Mouse (Mus musculus): ENCODE data around the gene Zpr1. TPM values are rescaled to one million over a fixed set of nuclear protein-coding genes. Genes with fewer than 3 reads are reported as not detected.

Zpr1 gene
- polyA plus RNA-seq, 1 experiment from 2014 or later: 60.3 TPM

GRCm38 (mm10) chr9:46274494-46274893 lies 1.6 kb downstream of the Zpr1 start:
- no peak overlapping the region for H3K4me3 ChIP-seq (ENCODE audit: low read depth, low read length)
- no peak overlapping the region for H3K27ac ChIP-seq (ENCODE audit: low read depth, low read length)
- H3K4me2 ChIP-seq (ENCODE audit: low read depth): no peak overlapping the region
- peaks cover 8% of the 10 kb centered on the region for H3K36me3 ChIP-seq (ENCODE audit: control insufficient read depth, insufficient read depth, low read length)
- H3K9me3 ChIP-seq (ENCODE audit: control insufficient read depth, low read length): no peaks in the 10 kb centered on the region
- no peak overlapping the region for H3K9ac ChIP-seq (ENCODE audit: low read length)
- H3K27me3 ChIP-seq (ENCODE audit: control insufficient read depth, insufficient read depth, low read length): no peaks in the 10 kb centered on the region
- 92% methylated on average over 9 of the region's 9 CpGs for WGBS
- no peaks in the 10 kb centered on the region for H3K4me1 ChIP-seq (ENCODE audit: control insufficient read depth, insufficient read depth, low read length)
- no peak for DNase-seq (ENCODE audit: low spot score)
- ATAC-seq (ENCODE audit: insufficient read depth, low FRiP score, low TSS enrichment): no peak

- peak within 1 kb of the TSS; percentile 90 for H3K9ac ChIP-seq (ENCODE audit: low read length)
- peak within 1 kb of the TSS; percentile 76 for H3K4me2 ChIP-seq (ENCODE audit: low read depth)
- no peaks in the 10 kb centered on the region for H3K27me3 ChIP-seq (ENCODE audit: control insufficient read depth, insufficient read depth, low read length)
- peaks cover 13% of the 10 kb centered on the region for H3K36me3 ChIP-seq (ENCODE audit: control insufficient read depth, insufficient read depth, low read length)
- H3K4me3 ChIP-seq (ENCODE audit: low read depth, low read length): peak within 1 kb of the TSS; percentile 92
- H3K4me1 ChIP-seq (ENCODE audit: control insufficient read depth, insufficient read depth, low read length): peaks cover 6% of the 10 kb centered on the region
- H3K27ac ChIP-seq (ENCODE audit: low read depth, low read length): peak within 1 kb of the TSS; percentile 60; the same call in 1 of the 2 replicates
- under 1% methylated on average over 55 of the region's 55 CpGs for WGBS
- ATAC-seq (ENCODE audit: insufficient read depth, low FRiP score, low TSS enrichment) (peak; percentile 78), DNase-seq (ENCODE audit: low spot score) (peak; percentile 92)
- no peaks in the 10 kb centered on the region for H3K9me3 ChIP-seq (ENCODE audit: control insufficient read depth, low read length)
These were observed 10.0 kb downstream of the Zpr1 start, which contains the start of gene Bud13 for GRCm38 (mm10) chr9:46282631-46283436. TSS of gene Bud13 (plus strand) at chr9:46283008.

- Histone ChIP-seq H3K4me1 (ENCODE audit: control insufficient read depth, insufficient read depth, low read length) (no peaks in the 10 kb centered on the region), H3K27me3 (ENCODE audit: control insufficient read depth, insufficient read depth, low read length) (no peaks in the 10 kb centered on the region), H3K9ac (ENCODE audit: low read length) (no peak overlapping the region), H3K27ac (ENCODE audit: low read depth, low read length) (no peak overlapping the region), H3K4me3 (ENCODE audit: low read depth, low read length) (no peak overlapping the region), H3K4me2 (ENCODE audit: low read depth) (no peak overlapping the region), H3K36me3 (ENCODE audit: control insufficient read depth, insufficient read depth, low read length) (no peaks in the 10 kb centered on the region; the same call in 1 of the 2 replicates), H3K9me3 (ENCODE audit: control insufficient read depth, low read length) (no peaks in the 10 kb centered on the region)
- WGBS: 80% methylated on average over 4 of the region's 4 CpGs
- ATAC-seq (ENCODE audit: insufficient read depth, low FRiP score, low TSS enrichment) (no peak), DNase-seq (ENCODE audit: low spot score) (no peak)
These were observed 25.5 kb downstream of the Zpr1 start for GRCm38 (mm10) chr9:46298381-46298780.

- no peak overlapping the region for H3K4me2 ChIP-seq (ENCODE audit: low read depth)
- H3K9me3 ChIP-seq (ENCODE audit: control insufficient read depth, low read length): no peaks in the 10 kb centered on the region
- 15% methylated on average over 2 of the region's 2 CpGs for WGBS
- no peaks in the 10 kb centered on the region for H3K27me3 ChIP-seq (ENCODE audit: control insufficient read depth, insufficient read depth, low read length)
- no peak overlapping the region for H3K27ac ChIP-seq (ENCODE audit: low read depth, low read length)
- no peaks in the 10 kb centered on the region; the same call in 1 of the 2 replicates for H3K4me1 ChIP-seq (ENCODE audit: control insufficient read depth, insufficient read depth, low read length)
- no peak overlapping the region for H3K4me3 ChIP-seq (ENCODE audit: low read depth, low read length)
- no peaks in the 10 kb centered on the region for H3K36me3 ChIP-seq (ENCODE audit: control insufficient read depth, insufficient read depth, low read length)
- DNase-seq (ENCODE audit: low spot score) (peak; percentile 46), ATAC-seq (ENCODE audit: insufficient read depth, low FRiP score, low TSS enrichment) (no peak)
- H3K9ac ChIP-seq (ENCODE audit: low read length): no peak overlapping the region
These were observed 29.3 kb downstream of the Zpr1 start for GRCm38 (mm10) chr9:46302142-46302541.

- ATAC-seq (ENCODE audit: insufficient read depth, low FRiP score, low TSS enrichment): no peak
- Histone ChIP-seq H3K4me2 (ENCODE audit: low read depth) (no peak overlapping the region), H3K27me3 (ENCODE audit: control insufficient read depth, insufficient read depth, low read length) (no peaks in the 10 kb centered on the region), H3K9ac (ENCODE audit: low read length) (no peak overlapping the region), H3K36me3 (ENCODE audit: control insufficient read depth, insufficient read depth, low read length) (no peaks in the 10 kb centered on the region; the same call in 1 of the 2 replicates), H3K9me3 (ENCODE audit: control insufficient read depth, low read length) (no peaks in the 10 kb centered on the region), H3K4me3 (ENCODE audit: low read depth, low read length) (no peak overlapping the region), H3K4me1 (ENCODE audit: control insufficient read depth, insufficient read depth, low read length) (peaks cover 4% of the 10 kb centered on the region; the same call in 1 of the 2 replicates), H3K27ac (ENCODE audit: low read depth, low read length) (no peak overlapping the region)
- 10% methylated on average over 7 of the region's 7 CpGs for whole genome bisulfite sequencing
- DNase-seq (ENCODE audit: low spot score): peak; percentile 29
These were observed 36.3 kb downstream of the Zpr1 start for GRCm38 (mm10) chr9:46309121-46309520.

GRCm38 (mm10) chr9:46314507-46314906 lies 41.6 kb downstream of the Zpr1 start:
- Histone ChIP-seq H3K27me3 (ENCODE audit: control insufficient read depth, insufficient read depth, low read length) (no peaks in the 10 kb centered on the region), H3K9ac (ENCODE audit: low read length) (no peak overlapping the region), H3K9me3 (ENCODE audit: control insufficient read depth, low read length) (0 out of 2 replicates have a peak, but pooled peaks cover 3% of the 10 kb centered on the region), H3K4me1 (ENCODE audit: control insufficient read depth, insufficient read depth, low read length) (peaks cover 16% of the 10 kb centered on the region), H3K36me3 (ENCODE audit: control insufficient read depth, insufficient read depth, low read length) (no peaks in the 10 kb centered on the region), H3K4me3 (ENCODE audit: low read depth, low read length) (no peak overlapping the region), H3K4me2 (ENCODE audit: low read depth) (no peak overlapping the region), H3K27ac (ENCODE audit: low read depth, low read length) (no peak overlapping the region)
- 8% methylated on average over 4 of the region's 4 CpGs for WGBS
- ATAC-seq (ENCODE audit: insufficient read depth, low FRiP score, low TSS enrichment): 0 out of 2 replicates have a peak, but pooled peaks have one; percentile 50
- DNase-seq (ENCODE audit: low spot score): peak; percentile 74

- H3K27me3 ChIP-seq (ENCODE audit: control insufficient read depth, insufficient read depth, low read length): no peaks in the 10 kb centered on the region
- H3K36me3 ChIP-seq (ENCODE audit: control insufficient read depth, insufficient read depth, low read length): no peaks in the 10 kb centered on the region
- H3K9me3 ChIP-seq (ENCODE audit: control insufficient read depth, low read length): 0 out of 2 replicates have a peak, but pooled peaks cover 3% of the 10 kb centered on the region
- no peak overlapping the region for H3K4me3 ChIP-seq (ENCODE audit: low read depth, low read length)
- H3K9ac ChIP-seq (ENCODE audit: low read length): no peak overlapping the region
- DNase-seq (ENCODE audit: low spot score): no peak
- H3K4me1 ChIP-seq (ENCODE audit: control insufficient read depth, insufficient read depth, low read length): peaks cover 16% of the 10 kb centered on the region
- 49% methylated on average over 2 of the region's 2 CpGs for WGBS
- H3K4me2 ChIP-seq (ENCODE audit: low read depth): no peak overlapping the region
- H3K27ac ChIP-seq (ENCODE audit: low read depth, low read length): no peak overlapping the region
- ATAC-seq (ENCODE audit: insufficient read depth, low FRiP score, low TSS enrichment): no peak
These were observed 42.1 kb downstream of the Zpr1 start for GRCm38 (mm10) chr9:46314921-46315320.

GRCm38 (mm10) chr9:46315807-46316365 lies 43.0 kb downstream of the Zpr1 start:
- H3K4me1 ChIP-seq (ENCODE audit: control insufficient read depth, insufficient read depth, low read length): peaks cover 16% of the 10 kb centered on the region
- no peak overlapping the region for H3K4me3 ChIP-seq (ENCODE audit: low read depth, low read length)
- 25% methylated on average over 11 of the region's 11 CpGs for WGBS
- H3K27me3 ChIP-seq (ENCODE audit: control insufficient read depth, insufficient read depth, low read length): no peaks in the 10 kb centered on the region
- DNase-seq (ENCODE audit: low spot score) (no peak), ATAC-seq (ENCODE audit: insufficient read depth, low FRiP score, low TSS enrichment) (peak; percentile 41; the same call in 1 of the 2 replicates)
- 0 out of 2 replicates have a peak, but pooled peaks cover 3% of the 10 kb centered on the region for H3K9me3 ChIP-seq (ENCODE audit: control insufficient read depth, low read length)
- no peaks in the 10 kb centered on the region for H3K36me3 ChIP-seq (ENCODE audit: control insufficient read depth, insufficient read depth, low read length)
- no peak overlapping the region for H3K9ac ChIP-seq (ENCODE audit: low read length)
- no peak overlapping the region for H3K27ac ChIP-seq (ENCODE audit: low read depth, low read length)
- no peak overlapping the region for H3K4me2 ChIP-seq (ENCODE audit: low read depth)
